Mouse (Mus musculus): ENCODE data around the gene Thrsp. TPM values are rescaled to one million over a fixed set of nuclear protein-coding genes. Genes with fewer than 3 reads are reported as not detected.

The Thrsp gene
- polyA plus RNA-seq, 1 experiment from 2014 or later, result 1.0 TPM

GRCm38 (mm10) chr7:97414915-97415687, 2.4 kb downstream of the Thrsp start:
- H3K27me3 ChIP-seq, result no peaks in the 10 kb centered on the region
- WGBS, result 50% methylated on average over 9 of the region's 9 CpGs
- no peak overlapping the region for H3K9ac ChIP-seq
- peaks cover 20% of the 10 kb centered on the region for H3K36me3 ChIP-seq
- no peak overlapping the region for H3K4me2 ChIP-seq
- no peaks in the 10 kb centered on the region; the same call in 1 of the 2 replicates for H3K4me1 ChIP-seq
- no peak; the same call in 1 of the 2 replicates for ATAC-seq (replicated peaks; ENCODE audit: low FRiP score)
- H3K4me3 ChIP-seq (replicated peaks), result no peak overlapping the region
- H3K9me3 ChIP-seq (replicated peaks), result no peaks in the 10 kb centered on the region
- no peak overlapping the region for H3K27ac ChIP-seq

- peaks cover 27% of the 10 kb centered on the region for H3K36me3 ChIP-seq
- no peaks in the 10 kb centered on the region; the same call in 1 of the 2 replicates for H3K4me1 ChIP-seq
- 73% methylated on average over 1 of the region's 1 CpGs for WGBS
Observed at GRCm38 (mm10) chr7:97414426-97414825, 3.1 kb downstream of the Thrsp start.

GRCm38 (mm10) chr7:97413981-97414380, 3.5 kb downstream of the Thrsp start:
- ATAC-seq (replicated peaks; ENCODE audit: low FRiP score), result no peak
- Histone ChIP-seq H3K27ac (no peak overlapping the region), H3K9me3 (replicated peaks) (no peaks in the 10 kb centered on the region), H3K4me2 (no peak overlapping the region), H3K9ac (no peak overlapping the region), H3K4me1 (no peaks in the 10 kb centered on the region; the same call in 1 of the 2 replicates), H3K4me3 (replicated peaks) (no peak overlapping the region), H3K27me3 (no peaks in the 10 kb centered on the region), H3K36me3 (peaks cover 31% of the 10 kb centered on the region)
- WGBS, result 95% methylated on average over 1 of the region's 1 CpGs

More at GRCm38 (mm10) chr7:97414426-97414825, 3.1 kb downstream of the Thrsp start:
- ATAC-seq (replicated peaks; ENCODE audit: low FRiP score), result no peak
- H3K9ac ChIP-seq, result no peak overlapping the region
- no peak overlapping the region for H3K4me2 ChIP-seq
- H3K4me3 ChIP-seq (replicated peaks), result no peak overlapping the region
- no peaks in the 10 kb centered on the region for H3K27me3 ChIP-seq
- no peaks in the 10 kb centered on the region for H3K9me3 ChIP-seq (replicated peaks)
- no peak overlapping the region for H3K27ac ChIP-seq

- Histone ChIP-seq H3K36me3 (peaks cover 53% of the 10 kb centered on the region), H3K9ac (no peak overlapping the region), H3K9me3 (replicated peaks) (no peaks in the 10 kb centered on the region), H3K4me1 (no peaks in the 10 kb centered on the region), H3K4me2 (no peak overlapping the region), H3K27ac (no peak overlapping the region), H3K4me3 (replicated peaks) (no peak overlapping the region), H3K27me3 (no peaks in the 10 kb centered on the region)
- 81% methylated on average over 3 of the region's 3 CpGs for WGBS
- no peak for ATAC-seq (replicated peaks; ENCODE audit: low FRiP score)
Observed at GRCm38 (mm10) chr7:97411575-97411974, 6.0 kb downstream of the Thrsp start.

- peaks cover 53% of the 10 kb centered on the region for H3K36me3 ChIP-seq
- no peaks in the 10 kb centered on the region for H3K9me3 ChIP-seq (replicated peaks)
- no peak overlapping the region for H3K4me3 ChIP-seq (replicated peaks)
- 94% methylated on average over 2 of the region's 2 CpGs for WGBS
- no peak overlapping the region for H3K27ac ChIP-seq
- H3K4me1 ChIP-seq, result no peaks in the 10 kb centered on the region
- H3K4me2 ChIP-seq, result no peak overlapping the region
- H3K9ac ChIP-seq, result no peak overlapping the region
- ATAC-seq (replicated peaks; ENCODE audit: low FRiP score), result no peak
- H3K27me3 ChIP-seq, result no peaks in the 10 kb centered on the region
Observed at GRCm38 (mm10) chr7:97411106-97411505, 6.4 kb downstream of the Thrsp start.

- peaks cover 62% of the 10 kb centered on the region for H3K36me3 ChIP-seq
- H3K9me3 ChIP-seq (replicated peaks), result peaks cover 7% of the 10 kb centered on the region; the same call in 1 of the 2 replicates
- WGBS, result 86% methylated on average over 10 of the region's 10 CpGs
- H3K4me1 ChIP-seq, result no peaks in the 10 kb centered on the region
- no peak overlapping the region for H3K4me3 ChIP-seq (replicated peaks)
- H3K27me3 ChIP-seq, result no peaks in the 10 kb centered on the region
- H3K9ac ChIP-seq, result no peak overlapping the region
- no peak for ATAC-seq (replicated peaks; ENCODE audit: low FRiP score)
- no peak overlapping the region for H3K4me2 ChIP-seq
- no peak overlapping the region for H3K27ac ChIP-seq
Observed at GRCm38 (mm10) chr7:97407145-97407544, 10.4 kb downstream of the Thrsp start.

- Histone ChIP-seq H3K4me3 (replicated peaks) (peak within 1 kb of the TSS; percentile 69), H3K9me3 (replicated peaks) (peaks cover 7% of the 10 kb centered on the region; the same call in 1 of the 2 replicates), H3K36me3 (peaks cover 21% of the 10 kb centered on the region), H3K27me3 (no peaks in the 10 kb centered on the region), H3K27ac (peak within 1 kb of the TSS; percentile 92), H3K9ac (peak within 1 kb of the TSS; percentile 92), H3K4me2 (peak within 1 kb of the TSS; percentile 71), H3K4me1 (peaks cover 20% of the 10 kb centered on the region)
- peak; percentile 95 for ATAC-seq (replicated peaks; ENCODE audit: low FRiP score)
- WGBS, result under 1% methylated on average over 54 of the region's 54 CpGs
Observed at GRCm38 (mm10) chr7:97399960-97400715, 17.4 kb downstream of the Thrsp start, which contains the start of gene Ndufc2. TSS of gene Ndufc2 (plus strand) at chr7:97400003.

GRCm38 (mm10) chr7:97398943-97399342, 18.6 kb downstream of the Thrsp start:
- no peak overlapping the region for H3K4me3 ChIP-seq (replicated peaks)
- no peak overlapping the region for H3K27ac ChIP-seq
- H3K36me3 ChIP-seq, result peaks cover 20% of the 10 kb centered on the region
- H3K4me1 ChIP-seq, result peaks cover 20% of the 10 kb centered on the region
- H3K4me2 ChIP-seq, result no peak overlapping the region
- H3K27me3 ChIP-seq, result no peaks in the 10 kb centered on the region
- H3K9ac ChIP-seq, result no peak overlapping the region
- 86% methylated on average over 6 of the region's 6 CpGs for WGBS
- H3K9me3 ChIP-seq (replicated peaks), result peaks cover 7% of the 10 kb centered on the region; the same call in 1 of the 2 replicates
- ATAC-seq (replicated peaks; ENCODE audit: low FRiP score), result no peak

- no peak for ATAC-seq (replicated peaks; ENCODE audit: low FRiP score)
- H3K4me3 ChIP-seq (replicated peaks), result no peak overlapping the region
- H3K27ac ChIP-seq, result no peak overlapping the region
- WGBS, result 75% methylated on average over 2 of the region's 2 CpGs
- no peak overlapping the region for H3K4me2 ChIP-seq
- H3K9ac ChIP-seq, result no peak overlapping the region
- H3K4me1 ChIP-seq, result peaks cover under 1% of the 10 kb centered on the region; the same call in 1 of the 2 replicates
- no peaks in the 10 kb centered on the region for H3K27me3 ChIP-seq
- H3K9me3 ChIP-seq (replicated peaks), result no peaks in the 10 kb centered on the region
- peaks cover 38% of the 10 kb centered on the region for H3K36me3 ChIP-seq
Observed at GRCm38 (mm10) chr7:97394375-97394774, 23.2 kb downstream of the Thrsp start.

- H3K4me2 ChIP-seq, result no peak overlapping the region
- H3K4me1 ChIP-seq, result no peaks in the 10 kb centered on the region
- 80% methylated on average over 6 of the region's 6 CpGs for WGBS
- H3K4me3 ChIP-seq (replicated peaks), result no peak overlapping the region
- H3K27ac ChIP-seq, result no peak overlapping the region
- H3K36me3 ChIP-seq, result peaks cover 61% of the 10 kb centered on the region
- H3K9ac ChIP-seq, result no peak overlapping the region
- no peaks in the 10 kb centered on the region for H3K9me3 ChIP-seq (replicated peaks)
- no peak for ATAC-seq (replicated peaks; ENCODE audit: low FRiP score)
- no peaks in the 10 kb centered on the region for H3K27me3 ChIP-seq
Observed at GRCm38 (mm10) chr7:97392079-97392445, 25.5 kb downstream of the Thrsp start.

GRCm38 (mm10) chr7:97391293-97392078, 26.0 kb downstream of the Thrsp start:
- Histone ChIP-seq H3K36me3 (peaks cover 67% of the 10 kb centered on the region), H3K27ac (no peak overlapping the region), H3K4me1 (no peaks in the 10 kb centered on the region), H3K27me3 (no peaks in the 10 kb centered on the region), H3K4me3 (replicated peaks) (no peak overlapping the region), H3K9ac (no peak overlapping the region), H3K4me2 (no peak overlapping the region), H3K9me3 (replicated peaks) (no peaks in the 10 kb centered on the region)
- ATAC-seq (replicated peaks; ENCODE audit: low FRiP score), result no peak
- WGBS, result 88% methylated on average over 13 of the region's 13 CpGs
